Mouse (Mus musculus) neural tube, embryonic 11.5 days (tissue): ENCODE data around the gene Nutf2. TPM values are rescaled to one million over a fixed set of nuclear protein-coding genes. Genes with fewer than 3 reads are reported as not detected.

ENCODE experiments used
- ATAC-seq: fragments of 200-750 bp; cut with Nextera tagmentation; 2 replicates; pipeline ENCODE4 v1.8.0; 2017; ENCODE audit warnings: moderate number of reproducible peaks, mild to moderate bottlenecking, moderate TSS enrichment, moderate library complexity; ENCODE audit not compliant: insufficient read depth, low FRiP score, low TSS enrichment
- DNase-seq: peaks from one replicate; pipeline ENCODE4 v3.0.0-alpha.2; 2015; ENCODE audit warnings: low spot score
- H3K27ac ChIP-seq: fragments of 300-500 bp; sonication (generic); 2 replicates; pipeline ENCODE4 v1.5.1; 2014; ENCODE audit warnings: low read depth, mild to moderate bottlenecking, low read length
- H3K27me3 ChIP-seq: fragments of 300-500 bp; sonication (generic); 2 replicates; pipeline ENCODE4 v1.6.1; 2014; ENCODE audit warnings: mild to moderate bottlenecking, low read length, mixed read lengths; ENCODE audit not compliant: control insufficient read depth, insufficient read depth
- H3K36me3 ChIP-seq: fragments of 300-500 bp; sonication (generic); 2 replicates; pipeline ENCODE4 v1.6.1; 2014; ENCODE audit warnings: mild to moderate bottlenecking, low read length, moderate library complexity, mixed read lengths; ENCODE audit not compliant: control insufficient read depth, insufficient read depth
- H3K4me1 ChIP-seq: fragments of 300-500 bp; sonication (generic); 2 replicates; pipeline ENCODE4 v1.6.1; 2014; ENCODE audit warnings: low read length, mixed read lengths; ENCODE audit not compliant: control insufficient read depth, insufficient read depth
- H3K4me2 ChIP-seq: fragments of 300-500 bp; sonication (generic); 2 replicates; pipeline ENCODE4 v1.6.1; 2014; ENCODE audit warnings: low read depth, mild to moderate bottlenecking, moderate library complexity
- H3K4me3 ChIP-seq: fragments of 300-500 bp; sonication (generic); 2 replicates; pipeline ENCODE4 v1.5.1; 2014; ENCODE audit warnings: low read depth, low read length
- H3K9ac ChIP-seq: fragments of 300-500 bp; sonication (generic); 2 replicates; pipeline ENCODE4 v1.6.1; 2014; ENCODE audit warnings: mild to moderate bottlenecking, low read length
- H3K9me3 ChIP-seq: fragments of 300-500 bp; sonication (generic); 2 replicates; pipeline ENCODE4 v1.6.1; 2016; ENCODE audit warnings: low read length; ENCODE audit not compliant: control insufficient read depth
- WGBS: fragments of 180-500 bp; shearing (Covaris S2); extraction: QIAGEN DNeasy Blood & Tissue Kit; methylation state at CpG from one replicate; pipeline ENCODE4 v1.1.7; 2014; 5-methylcytosine and 5-hydroxymethylcytosine counted together
- polyA plus RNA-seq: library from polyadenylated mRNA; unstranded; fragments of >200 nt; fragmentation: Nextera tagmentation; extraction: Ambion mirVana; gene quantifications from 2 replicates; pipeline ENCODE4 v1.2.1, GENCODE M21; 2014

Gene Nutf2
- polyA plus RNA-seq, 1 experiment from 2014 or later, result 344 TPM

DNA sequence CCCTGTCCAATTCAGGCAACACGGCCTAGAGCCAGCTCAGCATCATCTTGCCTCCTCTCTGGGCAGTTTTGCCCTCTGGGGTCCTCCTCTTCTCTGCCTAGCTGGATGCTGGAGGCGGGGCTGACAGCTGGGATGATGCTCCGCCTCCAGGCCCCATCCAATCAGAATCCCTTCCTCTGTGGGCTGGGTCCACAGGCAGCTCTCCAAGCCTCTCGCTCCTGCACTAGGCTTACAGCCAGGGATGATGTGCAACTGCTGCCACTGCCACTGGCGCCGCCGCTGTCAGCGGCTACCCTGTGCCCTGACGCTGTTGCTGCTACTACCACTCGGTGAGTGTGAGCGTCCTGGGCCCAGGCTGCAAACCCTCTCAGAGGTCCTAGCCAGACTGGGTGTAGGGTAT, 33.0 kb downstream of the Nutf2 start, which contains the start of gene Nrn1l:
TSS of gene Nrn1l (plus strand) at position 229 of the 400 bp plus-strand sequence.
- Histone ChIP-seq H3K9ac (peak within 1 kb of the TSS; percentile 26; the same call in 1 of the 2 replicates), H3K4me1 (peaks cover 3% of the 10 kb centered on the region; the same call in 1 of the 2 replicates), H3K9me3 (no peaks in the 10 kb centered on the region), H3K4me3 (no peak within 1 kb of the TSS), H3K27me3 (no peaks in the 10 kb centered on the region), H3K36me3 (peaks cover 24% of the 10 kb centered on the region), H3K4me2 (peak within 1 kb of the TSS; percentile 31), H3K27ac (no peak within 1 kb of the TSS)
- peak; percentile 77 for DNase-seq
- peak; percentile 92 for ATAC-seq
- 3% methylated on average over 11 of the region's 11 CpGs for WGBS

- no peaks in the 10 kb centered on the region for H3K27me3 ChIP-seq
- no peaks in the 10 kb centered on the region for H3K36me3 ChIP-seq
- no peak overlapping the region for H3K4me2 ChIP-seq
- DNase-seq (no peak), ATAC-seq (no peak)
- H3K9me3 ChIP-seq, result no peaks in the 10 kb centered on the region
- no peak overlapping the region for H3K4me3 ChIP-seq
- no peak overlapping the region for H3K9ac ChIP-seq
- 87% methylated on average over 9 of the region's 9 CpGs for WGBS
- no peak overlapping the region for H3K27ac ChIP-seq
- peaks cover 7% of the 10 kb centered on the region for H3K4me1 ChIP-seq
Observed at GRCm38 (mm10) chr8:105897801-105898480, 37.6 kb downstream of the Nutf2 start.

GRCm38 (mm10) chr8:105900180-105900940, 40.0 kb downstream of the Nutf2 start, which contains the start of gene Pskh1:
Gene Pskh1 (plus strand): TSS chr8:105900441.
- WGBS, result under 1% methylated on average over 68 of the region's 68 CpGs
- DNase-seq (peak; percentile 96), ATAC-seq (peak; percentile 93)
- Histone ChIP-seq H3K4me1 (peaks cover 4% of the 10 kb centered on the region), H3K36me3 (no peaks in the 10 kb centered on the region), H3K4me3 (peak within 1 kb of the TSS; percentile 83), H3K27ac (peak within 1 kb of the TSS; percentile 61), H3K9me3 (no peaks in the 10 kb centered on the region), H3K4me2 (peak within 1 kb of the TSS; percentile 61), H3K27me3 (no peaks in the 10 kb centered on the region), H3K9ac (peak within 1 kb of the TSS; percentile 92)

DNA sequence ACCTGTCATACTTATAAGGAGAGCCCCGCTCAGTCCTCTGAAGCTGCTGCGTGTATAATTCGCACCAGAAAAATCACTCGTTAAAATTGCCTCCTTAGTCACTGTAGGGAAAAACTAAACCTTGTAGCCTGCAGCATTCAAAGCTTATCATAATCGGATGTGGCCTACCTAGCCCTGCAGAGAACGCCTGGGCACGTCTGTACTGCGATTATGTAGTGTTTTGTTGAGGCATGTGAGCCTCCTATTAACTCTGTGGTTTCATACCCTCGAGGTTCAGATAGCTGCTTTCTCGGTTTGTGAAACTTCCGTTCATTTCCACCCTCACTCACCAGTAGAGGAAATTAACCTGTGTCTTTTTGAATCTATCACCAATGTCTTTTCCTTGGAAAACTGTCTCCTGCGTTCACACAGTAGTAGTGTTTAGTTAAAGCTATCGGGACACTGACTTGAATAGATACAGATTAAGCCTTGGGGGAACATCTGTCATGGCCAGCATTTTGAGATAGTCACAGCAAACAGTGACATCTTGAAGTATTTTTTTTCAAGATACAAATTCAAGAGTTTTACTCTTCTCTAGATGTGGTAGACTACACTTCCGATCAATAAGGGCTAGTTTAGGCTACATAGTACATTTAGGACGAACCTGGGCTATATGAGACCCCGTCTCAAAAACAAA, 40.7 kb downstream of the Nutf2 start:
- H3K4me2 ChIP-seq, result peak overlapping the region; percentile 61
- H3K9ac ChIP-seq, result peak overlapping the region; percentile 92
- H3K4me1 ChIP-seq, result peaks cover 4% of the 10 kb centered on the region
- H3K4me3 ChIP-seq, result peak overlapping the region; percentile 83
- DNase-seq, result no peak
- no peaks in the 10 kb centered on the region for H3K9me3 ChIP-seq
- no peaks in the 10 kb centered on the region for H3K27me3 ChIP-seq
- WGBS, result 43% methylated on average over 16 of the region's 16 CpGs
- ATAC-seq, result no peak
- H3K27ac ChIP-seq, result no peak overlapping the region
- H3K36me3 ChIP-seq, result no peaks in the 10 kb centered on the region

DNA sequence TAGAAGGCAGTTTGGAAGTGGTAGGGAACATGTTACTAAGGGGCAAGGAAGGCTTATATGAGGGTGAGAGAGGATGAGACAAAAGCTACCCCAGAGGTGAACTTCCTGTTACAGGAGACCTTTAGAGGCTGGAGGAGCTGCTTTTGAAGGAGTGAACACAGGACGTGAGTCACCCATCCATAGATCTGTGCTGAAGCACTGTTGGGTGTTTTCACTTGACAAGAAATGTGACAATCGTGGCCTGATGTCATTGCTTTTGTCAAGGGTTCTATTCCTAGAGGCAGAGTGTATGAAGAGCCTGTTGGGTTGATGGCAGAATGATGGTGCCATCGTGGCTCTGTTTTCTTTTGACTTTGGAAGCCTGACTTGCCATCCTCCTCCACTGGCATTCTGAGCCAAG, 59.0 kb downstream of the Nutf2 start:
- DNase-seq (no peak), ATAC-seq (no peak)
- 86% methylated on average over 3 of the region's 3 CpGs for WGBS
- H3K9ac ChIP-seq, result no peak overlapping the region
- no peaks in the 10 kb centered on the region for H3K9me3 ChIP-seq
- H3K27ac ChIP-seq, result no peak overlapping the region
- no peak overlapping the region for H3K4me2 ChIP-seq
- H3K27me3 ChIP-seq, result no peaks in the 10 kb centered on the region
- no peaks in the 10 kb centered on the region for H3K4me1 ChIP-seq
- H3K36me3 ChIP-seq, result no peaks in the 10 kb centered on the region
- no peak overlapping the region for H3K4me3 ChIP-seq

DNA sequence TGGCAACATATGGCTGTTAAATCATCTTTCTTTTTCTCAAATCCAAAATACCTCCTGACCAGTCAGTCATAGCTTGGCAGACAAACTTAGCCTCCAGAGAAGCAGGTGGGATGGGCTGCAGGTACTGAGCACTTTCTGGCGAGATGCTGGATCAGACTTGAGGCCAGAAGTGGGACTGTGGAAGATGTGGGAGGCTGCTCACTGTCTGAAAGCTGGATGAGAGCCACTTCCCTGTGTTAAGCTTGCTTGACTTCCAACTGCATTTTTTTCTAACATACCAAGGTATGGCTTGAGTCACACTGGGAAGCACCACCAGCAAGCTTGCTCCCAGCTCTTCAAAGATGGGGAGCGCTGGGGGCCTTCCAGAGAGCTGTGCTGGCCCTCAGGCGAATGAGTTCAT, 64.7 kb downstream of the Nutf2 start:
- Histone ChIP-seq H3K27ac (no peak overlapping the region), H3K9me3 (no peaks in the 10 kb centered on the region), H3K4me3 (no peak overlapping the region), H3K27me3 (no peaks in the 10 kb centered on the region), H3K4me2 (no peak overlapping the region), H3K9ac (no peak overlapping the region), H3K4me1 (no peaks in the 10 kb centered on the region), H3K36me3 (no peaks in the 10 kb centered on the region)
- DNase-seq, result no peak
- WGBS, result 83% methylated on average over 3 of the region's 3 CpGs
- no peak for ATAC-seq

Other genes starting within 250 kb of the Nutf2 start
- 98.5 and 111 TPM in 2 replicates for gene Ctcf, start 224.0 kb upstream of the Nutf2 start, polyA plus RNA-seq
- 0.66 and 2.1 TPM in 2 replicates for gene Agrp, start 223.2 kb upstream of the Nutf2 start, polyA plus RNA-seq
- 4.6 and 5.0 TPM in 2 replicates for gene Carmil2, start 174.3 kb upstream of the Nutf2 start, polyA plus RNA-seq
- gene Acd, start 159.5 kb upstream of the Nutf2 start, polyA plus RNA-seq, result 74.3 and 76.7 TPM in 2 replicates
- 23.1 and 24.1 TPM in 2 replicates for gene Pard6a, start 159.4 kb upstream of the Nutf2 start, polyA plus RNA-seq
- gene 4933405L10Rik, start 152.9 kb upstream of the Nutf2 start, polyA plus RNA-seq, result 0.20 TPM in 1 of 2 replicates, not detected in the other
- 27.6 and 27.8 TPM in 2 replicates for gene Enkd1, start 152.4 kb upstream of the Nutf2 start, polyA plus RNA-seq
- 35.5 and 42.0 TPM in 2 replicates for gene Gfod2, start 101.9 kb upstream of the Nutf2 start, polyA plus RNA-seq
- gene Ranbp10, start 33.2 kb upstream of the Nutf2 start, polyA plus RNA-seq, result 12.3 and 13.5 TPM in 2 replicates
- gene Tsnaxip1, start 32.8 kb upstream of the Nutf2 start, polyA plus RNA-seq, result 0.18 and 0.24 TPM in 2 replicates
- gene Cenpt, start 7.3 kb upstream of the Nutf2 start, polyA plus RNA-seq, result 58.3 and 62.6 TPM in 2 replicates
- gene Thap11, start 5.4 kb upstream of the Nutf2 start, polyA plus RNA-seq, result 68.9 and 71.8 TPM in 2 replicates
- gene Edc4, start 20.3 kb downstream of the Nutf2 start, polyA plus RNA-seq, result 50.0 and 50.5 TPM in 2 replicates
- not detected in 2 replicates for gene Nrn1l, start 33.0 kb downstream of the Nutf2 start, polyA plus RNA-seq
- 18.1 and 20.4 TPM in 2 replicates for gene Pskh1, start 39.9 kb downstream of the Nutf2 start, polyA plus RNA-seq
- 1.1 TPM in 2 replicates for gene Ctrl, start 73.3 kb downstream of the Nutf2 start, polyA plus RNA-seq
- 28.5 and 30.2 TPM in 2 replicates for gene Psmb10, start 77.9 kb downstream of the Nutf2 start, polyA plus RNA-seq
- 0.50 and 0.54 TPM in 2 replicates for gene Lcat, start 82.8 kb downstream of the Nutf2 start, polyA plus RNA-seq
- 10.3 and 13.0 TPM in 2 replicates for gene Slc12a4, start 105.5 kb downstream of the Nutf2 start, polyA plus RNA-seq
- gene Dpep3, start 118.8 kb downstream of the Nutf2 start, polyA plus RNA-seq, result not detected in 2 replicates
- 14.5 and 18.6 TPM in 2 replicates for gene Dus2, start 130.8 kb downstream of the Nutf2 start, polyA plus RNA-seq
- not detected in 2 replicates for gene Dpep2nb, start 145.4 kb downstream of the Nutf2 start, polyA plus RNA-seq
- 21.2 and 24.4 TPM in 2 replicates for gene Ddx28, start 151.3 kb downstream of the Nutf2 start, polyA plus RNA-seq
- gene Nfatc3, start 198.3 kb downstream of the Nutf2 start, polyA plus RNA-seq, result 3.4 and 3.6 TPM in 2 replicates